Mouse (Mus musculus): ENCODE measurements around the gene Abca7.

- no peak for TF ChIP-seq CTCF (IDR thresholded peaks at IDR 0.05; ENCODE audit: borderline replicate concordance, control insufficient read depth, extremely low read depth, insufficient read depth, low read length, poor library complexity)
- TF ChIP-seq POLR2A (IDR thresholded peaks at IDR 0.05; ENCODE audit: control insufficient read depth, extremely low read depth, insufficient read depth, low read length, poor library complexity), result no peak
Observed at GRCm38 (mm10) chr10:80024229-80025043, 28.1 kb downstream of the Abca7 start.
